Mouse (Mus musculus) kidney, postnatal 0 days (tissue): ENCODE measurements around the gene Mrpl24. TPM values are rescaled to one million over a fixed set of nuclear protein-coding genes. Genes with fewer than 3 reads are reported as not detected.

Experiments used
- ATAC-seq: fragments of 200-750 bp; cut with Nextera tagmentation; replicated peaks from 2 replicates; pipeline ENCODE4 v1.8.0; 2017; ENCODE audit warnings: low read depth, moderate number of reproducible peaks, moderate TSS enrichment, moderate library complexity; ENCODE audit not compliant: low FRiP score
- DNase-seq: peaks from one replicate; pipeline ENCODE4 v3.0.0-alpha.2; 2016; ENCODE audit warnings: low spot score
- H3K27ac ChIP-seq: fragments of 300-500 bp; sonication (generic); 2 replicates; pipeline ENCODE4 v1.5.1; 2014; ENCODE audit warnings: mild to moderate bottlenecking
- H3K27me3 ChIP-seq: fragments of 300-500 bp; sonication (generic); 2 replicates; pipeline ENCODE4 v1.6.1; 2014; ENCODE audit warnings: low read length, mixed read lengths; ENCODE audit not compliant: insufficient read depth
- H3K36me3 ChIP-seq: fragments of 300-500 bp; sonication (generic); 2 replicates; pipeline ENCODE4 v1.6.1; 2014; ENCODE audit warnings: low read length, mixed read lengths; ENCODE audit not compliant: insufficient read depth
- H3K4me1 ChIP-seq: fragments of 300-500 bp; sonication (generic); replicated peaks from 2 replicates; pipeline ENCODE4 v1.6.1; 2014; ENCODE audit warnings: antibody characterized with exemption, low read length, mixed read lengths; ENCODE audit not compliant: insufficient read depth
- H3K4me2 ChIP-seq: fragments of 300-500 bp; sonication (generic); 2 replicates; pipeline ENCODE4 v1.6.1; 2014; ENCODE audit warnings: mild to moderate bottlenecking, low read length, moderate library complexity, mixed read lengths
- H3K4me3 ChIP-seq: fragments of 300-500 bp; sonication (generic); replicated peaks from 2 replicates; pipeline ENCODE4 v1.5.1; 2014; ENCODE audit warnings: low read depth, low read length
- H3K9ac ChIP-seq: fragments of 300-500 bp; sonication (generic); 2 replicates; pipeline ENCODE4 v1.6.1; 2014; ENCODE audit warnings: low read depth, low read length
- H3K9me3 ChIP-seq: fragments of 300-500 bp; sonication (generic); replicated peaks from 2 replicates; pipeline ENCODE4 v1.6.1; 2016; ENCODE audit warnings: low read length, inconsistent platforms, mixed read lengths
- CTCF ChIP-seq: IDR thresholded peaks from 2 replicates; pipeline ENCODE4 v1.5.1; 2016; ENCODE audit warnings: antibody characterized with exemption, low read depth, mild to moderate bottlenecking, moderate library complexity
- WGBS: fragments of 180-500 bp; shearing (Covaris S2); extraction: QIAGEN DNeasy Blood & Tissue Kit; methylation state at CpG from one replicate; pipeline ENCODE4 v1.1.7; 2014; 5-methylcytosine and 5-hydroxymethylcytosine counted together
- polyA plus RNA-seq: library from polyadenylated mRNA; unstranded; fragments of >200 nt; fragmentation: Nextera tagmentation; extraction: Ambion mirVana; gene quantifications from 2 replicates; pipeline ENCODE4 v1.2.1, GENCODE M21; 2015

Gene Mrpl24
- polyA plus RNA-seq: 87.2 and 88.1 TPM in 2 replicates

- Histone ChIP-seq H3K9me3 (no peaks in the 10 kb centered on the region), H3K4me2 (peak within 1 kb of the TSS; percentile 72), H3K4me1 (peaks cover 4% of the 10 kb centered on the region; the same call in 1 of the 2 replicates), H3K4me3 (peak within 1 kb of the TSS; percentile 59), H3K27me3 (no peaks in the 10 kb centered on the region), H3K36me3 (peaks cover 53% of the 10 kb centered on the region), H3K27ac (peak within 1 kb of the TSS; percentile 90), H3K9ac (peak within 1 kb of the TSS; percentile 73)
- TF ChIP-seq CTCF: 0 out of 2 replicates have a peak, but pooled peaks have one; percentile 1
- WGBS: under 1% methylated on average over 30 of the region's 30 CpGs
- ATAC-seq (peak; percentile 84), DNase-seq (peak; percentile 98)
These were observed at the start of gene Mrpl24 for GRCm38 (mm10) chr3:87919336-87920108. Gene Mrpl24 (plus strand): TSS chr3:87919506.

GRCm38 (mm10) chr3:87877730-87878129 is 41.6 kb upstream of the Mrpl24 start:
- Histone ChIP-seq H3K36me3 (peaks cover 6% of the 10 kb centered on the region; the same call in 1 of the 2 replicates), H3K4me3 (no peak overlapping the region), H3K9me3 (no peaks in the 10 kb centered on the region), H3K9ac (no peak overlapping the region), H3K27me3 (no peaks in the 10 kb centered on the region), H3K4me2 (no peak overlapping the region), H3K4me1 (no peaks in the 10 kb centered on the region), H3K27ac (no peak overlapping the region)
- TF ChIP-seq CTCF: no peak
- DNase-seq (no peak), ATAC-seq (no peak)
- 93% methylated on average over 4 of the region's 4 CpGs for WGBS

GRCm38 (mm10) chr3:87884291-87884690 is 35.0 kb upstream of the Mrpl24 start:
- Histone ChIP-seq H3K4me2 (peak overlapping the region; percentile 76), H3K36me3 (peaks cover 6% of the 10 kb centered on the region; the same call in 1 of the 2 replicates), H3K27me3 (no peaks in the 10 kb centered on the region), H3K9ac (peak overlapping the region; percentile 91), H3K27ac (no peak overlapping the region), H3K4me3 (peak overlapping the region; percentile 97), H3K9me3 (no peaks in the 10 kb centered on the region), H3K4me1 (peaks cover 11% of the 10 kb centered on the region; the same call in 1 of the 2 replicates)
- TF ChIP-seq CTCF: no peak
- ATAC-seq (no peak), DNase-seq (no peak)
- 4% methylated on average over 3 of the region's 3 CpGs for WGBS

GRCm38 (mm10) chr3:87884708-87885251 is 34.5 kb upstream of the Mrpl24 start:
- peaks cover 11% of the 10 kb centered on the region; the same call in 1 of the 2 replicates for H3K4me1 ChIP-seq
- H3K4me2 ChIP-seq: peak overlapping the region; percentile 76
- 0% methylated on average over 28 of the region's 28 CpGs for WGBS
- no peaks in the 10 kb centered on the region for H3K27me3 ChIP-seq
- no peaks in the 10 kb centered on the region for H3K9me3 ChIP-seq
- no peak for TF ChIP-seq CTCF
- peak; percentile 13; the same call in 1 of the 2 replicates for ATAC-seq
- peak overlapping the region; percentile 97 for H3K4me3 ChIP-seq
- DNase-seq: peak; percentile 74
- H3K27ac ChIP-seq: peak overlapping the region; percentile 90
- H3K9ac ChIP-seq: peak overlapping the region; percentile 91
- peaks cover 6% of the 10 kb centered on the region; the same call in 1 of the 2 replicates for H3K36me3 ChIP-seq

- ATAC-seq (peak; percentile 96), DNase-seq (peak; percentile 100)
- WGBS: under 1% methylated on average over 33 of the region's 33 CpGs
- H3K4me3 ChIP-seq: peak within 1 kb of the TSS; percentile 97
- peaks cover 11% of the 10 kb centered on the region; the same call in 1 of the 2 replicates for H3K4me1 ChIP-seq
- H3K36me3 ChIP-seq: peaks cover 4% of the 10 kb centered on the region; the same call in 1 of the 2 replicates
- peak within 1 kb of the TSS; percentile 76 for H3K4me2 ChIP-seq
- peak within 1 kb of the TSS; percentile 90 for H3K27ac ChIP-seq
- H3K27me3 ChIP-seq: no peaks in the 10 kb centered on the region
- H3K9me3 ChIP-seq: no peaks in the 10 kb centered on the region
- H3K9ac ChIP-seq: peak within 1 kb of the TSS; percentile 91
- no peak; the same call in 1 of the 2 replicates for TF ChIP-seq CTCF
These were observed 33.9 kb upstream of the Mrpl24 start, which contains the start of gene Prcc for GRCm38 (mm10) chr3:87885281-87886003. Gene Prcc (minus strand): TSS chr3:87885608.

- Histone ChIP-seq H3K4me1 (peaks cover 11% of the 10 kb centered on the region; the same call in 1 of the 2 replicates), H3K27ac (no peak overlapping the region)
These were observed 33.3 kb upstream of the Mrpl24 start for GRCm38 (mm10) chr3:87886004-87886365.

More at GRCm38 (mm10) chr3:87886004-87886365, 33.3 kb upstream of the Mrpl24 start:
- Histone ChIP-seq H3K4me3 (peak overlapping the region; percentile 97), H3K9me3 (no peaks in the 10 kb centered on the region), H3K36me3 (no peaks in the 10 kb centered on the region), H3K27me3 (no peaks in the 10 kb centered on the region), H3K9ac (peak overlapping the region; percentile 23; the same call in 1 of the 2 replicates), H3K4me2 (peak overlapping the region; percentile 56)
- ATAC-seq (no peak; the same call in 1 of the 2 replicates), DNase-seq (no peak)
- no peak for TF ChIP-seq CTCF
- WGBS: 7% methylated on average over 10 of the region's 10 CpGs
